Mouse (Mus musculus): ENCODE measurements at regions not wholly inside any gene's neighbourhood (a gene's known extent, or its start where the extent isn't known, plus 50 kb on each side); places are given as distances from the start of the nearest gene placed in this dataset.

DNA sequence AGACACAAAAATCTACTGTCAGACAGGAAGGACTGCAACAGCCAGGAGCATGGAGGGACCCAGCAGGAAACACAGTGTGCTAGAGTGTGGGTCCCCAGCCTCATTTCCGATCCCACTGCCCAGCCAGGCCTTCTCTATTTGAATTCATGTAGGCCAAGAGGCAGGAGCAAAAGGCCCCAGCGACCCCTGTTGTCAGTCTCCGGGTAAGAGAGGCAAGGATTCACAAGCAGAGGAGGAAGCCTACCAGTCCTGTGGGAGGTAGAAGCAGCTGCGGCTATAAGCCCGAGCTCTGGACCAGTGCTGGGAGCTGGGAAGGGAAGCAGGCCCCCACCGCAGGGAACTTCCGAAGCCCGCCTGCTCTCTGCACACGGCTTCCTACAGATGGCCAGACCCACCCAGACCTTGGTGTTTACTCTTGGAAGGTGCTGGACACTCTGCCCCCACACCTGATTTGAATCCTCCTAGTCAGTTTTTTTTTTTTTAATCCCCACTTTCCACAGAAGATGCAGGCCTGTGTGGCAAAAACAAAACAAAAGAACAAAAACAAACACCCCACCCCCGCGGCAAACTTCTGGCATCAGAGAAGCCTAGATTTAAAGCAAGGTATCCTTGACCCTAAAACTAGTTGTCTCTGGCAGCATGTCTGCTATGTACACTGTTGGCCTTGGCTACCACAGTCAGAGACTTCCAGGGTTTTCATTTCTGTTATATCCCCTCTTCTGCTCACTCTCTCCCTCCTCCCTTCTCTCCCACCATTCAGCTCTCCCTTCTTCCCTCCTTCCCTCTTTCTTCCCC, 420.6 kb upstream of the Trpc7 start:
- Histone ChIP-seq H3K4me3 (ENCODE audit: insufficient read depth, poor library complexity, severe bottlenecking) (no peak overlapping the region), H3K27me3 (ENCODE audit: control insufficient read depth, insufficient read depth, insufficient read length) (no peaks in the 10 kb centered on the region), H3ac (ENCODE audit: control insufficient read depth, insufficient read length, low read depth) (no peak overlapping the region), H3K36me3 (ENCODE audit: control insufficient read depth, insufficient read depth) (no peaks in the 10 kb centered on the region), H3K79me2 (ENCODE audit: control insufficient read depth, insufficient read depth) (no peaks in the 10 kb centered on the region), H3K79me3 (ENCODE audit: low read depth) (no peaks in the 10 kb centered on the region)
- no peak for TF ChIP-seq MYOG (IDR thresholded peaks at IDR 0.05; ENCODE audit: control insufficient read depth, extremely low read depth, insufficient read length)
- TF ChIP-seq CEBPB (IDR thresholded peaks at IDR 0.05; ENCODE audit: low read depth), result no peak
- TF ChIP-seq MYOD1 (IDR thresholded peaks at IDR 0.05; ENCODE audit: control insufficient read depth, insufficient read length, low read depth), result no peak
- no peak for TF ChIP-seq USF1 (IDR thresholded peaks at IDR 0.05; ENCODE audit: low read depth)
- TF ChIP-seq CTCF (IDR thresholded peaks at IDR 0.05; ENCODE audit: control insufficient read depth, insufficient read depth, insufficient read length), result no peak
- TF ChIP-seq FOSL1 (IDR thresholded peaks at IDR 0.05; ENCODE audit: insufficient read depth, low read length, poor library complexity, severe bottlenecking), result no peak
- no peak for TF ChIP-seq MAX (IDR thresholded peaks at IDR 0.05)

DNA sequence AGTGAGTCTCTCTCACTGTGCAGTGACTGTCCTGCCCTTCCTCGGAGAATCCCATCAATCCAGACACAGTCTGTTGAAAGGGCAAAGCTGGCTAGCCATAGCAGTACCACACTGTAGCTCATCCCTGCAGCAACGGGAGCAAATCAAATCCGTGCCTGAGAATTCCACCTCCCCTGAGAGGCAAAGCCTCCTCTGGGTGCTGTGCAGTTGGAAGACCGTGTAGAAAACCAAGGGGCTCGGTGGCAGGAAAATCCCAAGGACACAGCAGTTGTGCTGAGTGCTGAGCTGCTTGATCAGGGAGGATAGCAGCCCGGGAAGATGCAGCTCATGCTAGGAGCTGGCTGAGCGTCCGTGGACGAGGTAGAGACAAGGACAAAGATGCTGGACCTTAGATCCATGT, 418.7 kb upstream of the Trpc7 start:
- TF ChIP-seq USF1 (IDR thresholded peaks at IDR 0.05; ENCODE audit: low read depth) (no peak), MYOD1 (IDR thresholded peaks at IDR 0.05; ENCODE audit: control insufficient read depth, insufficient read length, low read depth) (no peak), FOSL1 (IDR thresholded peaks at IDR 0.05; ENCODE audit: insufficient read depth, low read length, poor library complexity, severe bottlenecking) (no peak), CEBPB (IDR thresholded peaks at IDR 0.05; ENCODE audit: low read depth) (no peak), CTCF (IDR thresholded peaks at IDR 0.05; ENCODE audit: control insufficient read depth, insufficient read depth, insufficient read length) (no peak)
- H3ac ChIP-seq (ENCODE audit: control insufficient read depth, insufficient read length, low read depth), result no peak overlapping the region

DNA sequence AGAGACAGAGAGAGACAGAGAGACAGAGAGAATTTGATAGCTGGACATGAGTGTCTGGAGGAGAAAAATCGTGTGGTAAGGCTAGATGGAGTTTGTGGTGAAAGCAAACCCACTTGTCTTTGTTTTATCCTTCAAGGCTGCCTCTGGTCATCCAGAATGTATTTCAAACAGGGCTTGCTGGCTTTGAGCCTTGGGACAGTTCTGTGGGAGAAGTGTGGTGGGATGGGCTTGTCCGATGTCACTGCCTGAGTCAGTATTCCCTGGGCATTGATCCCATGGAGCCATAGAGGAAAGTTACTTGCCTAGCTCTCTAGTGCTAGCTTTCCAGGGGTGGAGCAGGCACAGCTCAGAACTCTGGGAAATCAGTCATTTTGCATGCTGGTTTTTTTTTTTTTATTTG, 417.9 kb upstream of the Trpc7 start:
- Histone ChIP-seq H3K27me3 (ENCODE audit: control insufficient read depth, insufficient read depth, insufficient read length) (no peaks in the 10 kb centered on the region), H3K79me3 (ENCODE audit: low read depth) (no peaks in the 10 kb centered on the region), H3ac (ENCODE audit: control insufficient read depth, insufficient read length, low read depth) (no peak overlapping the region), H3K36me3 (ENCODE audit: control insufficient read depth, insufficient read depth) (no peaks in the 10 kb centered on the region), H3K4me3 (ENCODE audit: insufficient read depth, poor library complexity, severe bottlenecking) (no peak overlapping the region), H3K79me2 (ENCODE audit: control insufficient read depth, insufficient read depth) (no peaks in the 10 kb centered on the region)
- TF ChIP-seq MYOD1 (IDR thresholded peaks at IDR 0.05; ENCODE audit: control insufficient read depth, insufficient read length, low read depth), result no peak
- TF ChIP-seq MAX (IDR thresholded peaks at IDR 0.05), result no peak
- no peak for TF ChIP-seq CEBPB (IDR thresholded peaks at IDR 0.05; ENCODE audit: low read depth)

More for the DNA sequence above, 418.7 kb upstream of the Trpc7 start:
- Histone ChIP-seq H3K4me3 (ENCODE audit: insufficient read depth, poor library complexity, severe bottlenecking) (no peak overlapping the region), H3K36me3 (ENCODE audit: control insufficient read depth, insufficient read depth) (no peaks in the 10 kb centered on the region), H3K79me3 (ENCODE audit: low read depth) (no peaks in the 10 kb centered on the region), H3K79me2 (ENCODE audit: control insufficient read depth, insufficient read depth) (no peaks in the 10 kb centered on the region), H3K27me3 (ENCODE audit: control insufficient read depth, insufficient read depth, insufficient read length) (no peaks in the 10 kb centered on the region)

DNA sequence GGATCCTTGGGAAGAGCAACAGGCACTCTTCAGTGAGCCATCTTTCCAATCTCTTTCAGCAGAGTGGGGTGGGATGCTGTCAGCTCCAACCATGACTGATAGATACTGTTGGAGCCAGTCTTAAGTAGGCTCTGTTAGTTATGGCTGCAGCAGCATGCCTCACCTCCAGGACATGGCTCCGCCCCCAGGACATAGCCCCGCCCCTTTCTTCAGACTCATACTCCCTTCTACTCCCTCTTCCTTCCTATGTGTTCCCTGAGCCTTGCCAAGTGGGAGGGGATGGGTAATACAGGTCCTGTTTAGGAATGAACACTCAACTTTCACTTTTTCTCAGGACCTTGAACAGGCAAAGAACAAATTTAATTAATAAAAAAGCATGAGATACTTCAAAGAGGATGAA, 415.4 kb upstream of the Trpc7 start:
- no peaks in the 10 kb centered on the region for H3K36me3 ChIP-seq (ENCODE audit: control insufficient read depth, insufficient read depth)
- H3K79me3 ChIP-seq (ENCODE audit: low read depth), result no peaks in the 10 kb centered on the region
- no peak overlapping the region for H3ac ChIP-seq (ENCODE audit: control insufficient read depth, insufficient read length, low read depth)
- TF ChIP-seq MYOD1 (IDR thresholded peaks at IDR 0.05; ENCODE audit: control insufficient read depth, insufficient read length, low read depth) (no peak), FOSL1 (IDR thresholded peaks at IDR 0.05; ENCODE audit: insufficient read depth, low read length, poor library complexity, severe bottlenecking) (no peak), CTCF (IDR thresholded peaks at IDR 0.05; ENCODE audit: control insufficient read depth, insufficient read depth, insufficient read length) (no peak), MAX (IDR thresholded peaks at IDR 0.05) (no peak), USF1 (IDR thresholded peaks at IDR 0.05; ENCODE audit: low read depth) (no peak), MYOG (IDR thresholded peaks at IDR 0.05; ENCODE audit: control insufficient read depth, extremely low read depth, insufficient read length) (no peak), CEBPB (IDR thresholded peaks at IDR 0.05; ENCODE audit: low read depth) (no peak)
- no peak overlapping the region for H3K4me3 ChIP-seq (ENCODE audit: insufficient read depth, poor library complexity, severe bottlenecking)
- no peaks in the 10 kb centered on the region for H3K27me3 ChIP-seq (ENCODE audit: control insufficient read depth, insufficient read depth, insufficient read length)
- H3K79me2 ChIP-seq (ENCODE audit: control insufficient read depth, insufficient read depth), result no peaks in the 10 kb centered on the region

DNA sequence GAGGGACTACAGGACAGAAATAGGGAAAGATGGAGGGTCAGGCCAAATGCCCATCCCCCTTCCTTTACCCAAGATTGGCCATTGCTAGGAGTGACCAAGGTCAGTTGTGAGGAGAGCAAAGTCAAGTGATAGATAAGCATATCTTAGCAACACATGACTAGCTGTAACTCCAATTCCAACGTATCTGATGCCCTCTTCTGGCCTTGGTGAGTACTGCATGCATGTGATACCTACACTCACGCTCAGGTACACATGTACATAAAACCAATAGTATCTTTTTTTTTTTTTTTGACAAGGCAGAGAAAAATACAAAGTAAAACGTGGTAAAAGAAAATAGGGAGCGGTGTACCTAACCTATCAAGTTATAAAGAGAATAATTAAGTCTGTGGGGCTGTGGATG, 413.8 kb upstream of the Trpc7 start:
- TF ChIP-seq USF1 (IDR thresholded peaks at IDR 0.05; ENCODE audit: low read depth) (no peak), MYOD1 (IDR thresholded peaks at IDR 0.05; ENCODE audit: control insufficient read depth, insufficient read length, low read depth) (no peak), FOSL1 (IDR thresholded peaks at IDR 0.05; ENCODE audit: insufficient read depth, low read length, poor library complexity, severe bottlenecking) (no peak), CEBPB (IDR thresholded peaks at IDR 0.05; ENCODE audit: low read depth) (no peak), CTCF (IDR thresholded peaks at IDR 0.05; ENCODE audit: control insufficient read depth, insufficient read depth, insufficient read length) (no peak), MAX (IDR thresholded peaks at IDR 0.05) (no peak), MYOG (IDR thresholded peaks at IDR 0.05; ENCODE audit: control insufficient read depth, extremely low read depth, insufficient read length) (no peak)
- no peaks in the 10 kb centered on the region for H3K79me3 ChIP-seq (ENCODE audit: low read depth)
- no peaks in the 10 kb centered on the region for H3K27me3 ChIP-seq (ENCODE audit: control insufficient read depth, insufficient read depth, insufficient read length)

More for the DNA sequence above, 413.8 kb upstream of the Trpc7 start:
- no peak overlapping the region for H3K4me3 ChIP-seq (ENCODE audit: insufficient read depth, poor library complexity, severe bottlenecking)
- H3ac ChIP-seq (ENCODE audit: control insufficient read depth, insufficient read length, low read depth), result no peak overlapping the region
- no peaks in the 10 kb centered on the region for H3K36me3 ChIP-seq (ENCODE audit: control insufficient read depth, insufficient read depth)
- H3K79me2 ChIP-seq (ENCODE audit: control insufficient read depth, insufficient read depth), result no peaks in the 10 kb centered on the region
